Mouse (Mus musculus) testis, adult 2 months (tissue): ENCODE results near the gene Kcnk12. TPM values are rescaled to one million over a fixed set of nuclear protein-coding genes. Genes with fewer than 3 reads are reported as not detected.

Experiments used
- H3K27ac ChIP-seq: fragments of 200-500 bp; 2 replicates; pipeline ENCODE4 v1.5.1; 2012; ENCODE audit warnings: low read depth, low read length; ENCODE audit not compliant: control insufficient read depth, insufficient read depth
- H3K27me3 ChIP-seq: fragments of 200-500 bp; 2 replicates; pipeline ENCODE4 v1.6.1; 2012; ENCODE audit warnings: mild to moderate bottlenecking, low read length, moderate library complexity; ENCODE audit not compliant: control insufficient read depth, insufficient read depth
- H3K36me3 ChIP-seq: fragments of 200-500 bp; 2 replicates; pipeline ENCODE4 v1.6.1; 2012; ENCODE audit warnings: mild to moderate bottlenecking, low read length; ENCODE audit not compliant: control insufficient read depth, insufficient read depth
- H3K4me1 ChIP-seq: fragments of 200-500 bp; 2 replicates; pipeline ENCODE4 v1.6.1; 2012; ENCODE audit warnings: low read length; ENCODE audit not compliant: control insufficient read depth, insufficient read depth
- H3K4me3 ChIP-seq: fragments of 200-500 bp; 2 replicates; pipeline ENCODE4 v1.5.1; 2012; ENCODE audit warnings: low read depth, mild to moderate bottlenecking, low read length, moderate library complexity, mixed read lengths; ENCODE audit not compliant: control insufficient read depth
- CTCF ChIP-seq: fragments of 200-500 bp; IDR thresholded peaks from 2 replicates; pipeline ENCODE4 v1.5.1; 2012; ENCODE audit warnings: low read depth, mild to moderate bottlenecking, inconsistent platforms, low read length, moderate library complexity; ENCODE audit not compliant: control insufficient read depth, insufficient read depth, insufficient replicate concordance
- POLR2A ChIP-seq: fragments of 200-500 bp; IDR thresholded peaks from 2 replicates; pipeline ENCODE4 v1.6.1; 2012; ENCODE audit warnings: low read depth, mild to moderate bottlenecking, inconsistent platforms, low read length, moderate library complexity; ENCODE audit not compliant: control insufficient read depth
- polyA plus RNA-seq: library from polyadenylated mRNA; depleted of rRNA; stranded (reverse); fragments of >200 nt; gene quantifications from 2 replicates; pipeline ENCODE4 v1.2.3, GENCODE M21; 2012; rRNA removed

Kcnk12 gene
- polyA plus RNA-seq, 1 experiment = 1.8 TPM

DNA sequence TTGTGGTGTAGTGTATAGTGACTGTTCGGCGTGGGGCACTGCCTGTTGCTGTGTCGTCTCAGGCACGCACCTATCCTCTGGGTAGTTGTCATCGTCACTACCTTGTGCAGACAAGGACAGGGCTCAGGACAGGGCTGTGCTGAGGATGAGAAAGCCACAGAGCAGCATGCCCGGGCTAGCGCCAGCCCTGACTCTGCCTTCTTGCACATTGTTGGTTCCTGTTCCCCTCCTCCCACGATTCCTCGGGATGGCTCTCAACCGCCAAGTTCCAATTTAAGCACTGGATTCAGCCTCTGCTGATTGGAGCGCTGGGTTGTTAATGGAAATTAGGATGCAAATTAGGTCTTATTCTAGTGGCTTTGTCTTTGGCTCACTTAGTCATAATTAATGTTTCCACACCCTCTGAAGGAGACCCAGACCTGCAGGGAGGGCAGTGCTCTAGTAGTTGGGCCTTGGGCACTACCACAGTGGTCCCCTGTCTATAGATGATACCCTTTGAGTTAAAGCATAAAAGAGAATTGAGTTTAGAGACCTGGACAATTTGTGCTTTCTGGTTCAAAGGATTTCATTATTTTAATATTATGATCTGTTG lies 101.8 kb downstream of the Kcnk12 start:
- Histone ChIP-seq H3K4me3 (no peak overlapping the region), H3K27ac (no peak overlapping the region), H3K4me1 (no peaks in the 10 kb centered on the region), H3K27me3 (no peaks in the 10 kb centered on the region), H3K36me3 (no peaks in the 10 kb centered on the region)
- no peak for TF ChIP-seq POLR2A
- no peak for TF ChIP-seq CTCF

Other genes starting within 250 kb of the Kcnk12 start
- 17.8 and 20.2 TPM in 2 replicates for gene Epcam, start 162.0 kb downstream of the Kcnk12 start, polyA plus RNA-seq
- 3.0 and 4.0 TPM in 2 replicates for gene Msh2, start 125.7 kb downstream of the Kcnk12 start, polyA plus RNA-seq
- gene Rpl36-ps4, start 123.0 kb upstream of the Kcnk12 start, polyA plus RNA-seq = not detected in 2 replicates
- 3.9 and 4.9 TPM in 2 replicates for gene Msh6, start 177.1 kb upstream of the Kcnk12 start, polyA plus RNA-seq